Mouse (Mus musculus) C2C12 (cell line): Measurements from ENCODE around the gene Bbx.

Experiments used
- CTCF ChIP-seq: IDR thresholded peaks from one replicate; pipeline ENCODE4 v1.5.1; 2011; ENCODE audit not compliant: control insufficient read depth, insufficient read depth, insufficient read length
- MAX ChIP-seq: IDR thresholded peaks from one replicate; pipeline ENCODE4 v1.6.1; 2011; ENCODE audit warnings: mild to moderate bottlenecking, control low read depth
- MYOD1 ChIP-seq: IDR thresholded peaks from one replicate; pipeline ENCODE4 v1.6.1; 2011; ENCODE audit warnings: low read depth; ENCODE audit not compliant: control insufficient read depth, insufficient read length
- MYOG ChIP-seq: IDR thresholded peaks from one replicate; pipeline ENCODE4 v1.6.1; 2011; ENCODE audit not compliant: control insufficient read depth, insufficient read length; ENCODE audit errors: extremely low read depth
- USF1 ChIP-seq: IDR thresholded peaks from one replicate; pipeline ENCODE4 v1.6.1; 2011; ENCODE audit warnings: low read depth, mild to moderate bottlenecking, control low read depth, moderate library complexity

DNA sequence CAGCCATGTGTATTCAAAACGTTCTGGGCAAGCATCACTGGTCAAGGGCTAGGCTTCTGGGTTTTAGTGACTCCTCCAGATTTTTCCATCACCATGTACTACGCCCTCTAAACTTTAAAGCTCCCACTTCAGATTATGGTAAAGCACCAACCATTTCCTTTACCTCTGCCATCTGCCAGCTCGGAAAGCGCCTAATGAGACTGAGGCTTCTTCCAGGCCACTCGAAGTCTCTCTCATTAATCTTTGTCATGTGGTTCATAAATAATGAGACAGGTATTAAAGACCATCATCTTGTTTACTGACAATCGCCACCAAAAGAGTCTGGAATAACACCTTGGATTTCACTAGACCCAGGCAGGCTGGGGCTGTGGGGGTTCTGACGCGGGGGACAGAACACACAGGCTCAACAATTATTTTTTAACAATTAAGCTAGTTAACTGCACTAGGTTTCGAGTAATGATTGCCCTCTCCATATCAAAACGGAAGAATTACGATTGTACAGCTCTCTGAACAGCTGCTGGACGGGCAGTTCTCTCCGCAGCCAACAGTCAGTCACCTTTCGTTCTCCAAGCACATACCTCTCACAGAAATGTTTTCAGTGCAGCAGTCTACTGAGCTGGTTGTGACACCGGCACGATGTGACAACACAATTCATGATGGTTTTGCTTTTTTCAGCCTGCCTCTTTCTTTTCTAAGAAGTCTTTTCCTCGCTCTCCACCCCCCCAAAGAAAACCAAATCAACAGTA is 68.6 kb downstream of the Bbx start:
- TF ChIP-seq CTCF (no peak), MYOG (no peak), USF1 (no peak), MAX (no peak), MYOD1 (no peak)
